Comparison of ENCODE assay signal across 19 mouse cellular contexts in the genomic region with DNA sequence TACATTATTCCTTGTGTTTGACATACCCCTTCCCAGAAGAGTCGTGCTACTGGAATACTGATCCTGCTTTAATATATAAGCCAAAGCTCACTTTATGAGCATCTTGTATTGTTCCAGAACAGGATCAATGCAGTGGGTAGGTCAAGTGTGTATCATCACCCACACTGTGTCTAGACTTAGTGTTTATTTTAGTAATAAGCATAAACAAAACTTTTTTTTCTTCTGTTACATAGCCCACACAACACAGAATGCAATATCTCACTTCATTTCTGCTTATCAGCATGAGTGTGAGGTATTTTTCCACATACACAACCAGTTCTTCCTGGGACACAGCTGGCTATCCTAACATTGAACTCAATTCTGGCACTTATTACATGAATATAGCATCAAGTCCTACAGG.
"Had no signal": no experiment of that assay in that cellular context is flagged by ENCODE, and none has a peak within 500 bp of the region (broad histone marks: within the 10 kb centered on the region; RNA-seq: fewer than 3 reads in every experiment).

No protein-coding gene starts in this region.

- DNase-seq: lung, postnatal 10 days; lung, postnatal 4 days; midbrain, embryonic 14.5 days; retina, postnatal 1 day; right cerebral cortex, adult 18-20 months; right cerebral cortex, postnatal 25 days; right cerebral cortex, postnatal 4 days; spleen, adult 18-20 months; thymus, adult 18-20 months; thymus, postnatal 14 days; thymus, postnatal 36 days had no signal

- H3K36me3 ChIP-seq: liver, embryonic 12.5 days; midbrain, embryonic 10.5 days; midbrain, embryonic 12.5 days; neural tube, embryonic 13.5 days; neural tube, embryonic 15.5 days had no signal

- ATAC-seq: liver, embryonic 12.5 days; midbrain, embryonic 16.5 days had no signal

- H3K9ac ChIP-seq: liver, embryonic 12.5 days; liver, embryonic 14.5 days; midbrain, embryonic 12.5 days; neural tube, embryonic 13.5 days; neural tube, embryonic 15.5 days had no signal

- H3K4me3 ChIP-seq: liver, embryonic 12.5 days; midbrain, embryonic 10.5 days; midbrain, embryonic 12.5 days; myocyte; neural tube, embryonic 13.5 days; neural tube, embryonic 15.5 days had no signal

- H3K27me3 ChIP-seq: liver, embryonic 12.5 days; midbrain, embryonic 12.5 days; neural tube, embryonic 13.5 days; neural tube, embryonic 15.5 days had no signal

- H3K4me2 ChIP-seq: liver, embryonic 12.5 days; midbrain, embryonic 12.5 days; neural tube, embryonic 13.5 days; neural tube, embryonic 15.5 days had no signal

- H3K4me1 ChIP-seq: liver, embryonic 12.5 days; midbrain, embryonic 10.5 days; neural tube, embryonic 13.5 days; neural tube, embryonic 15.5 days had no signal

- H3K27ac ChIP-seq: liver, embryonic 12.5 days; liver, embryonic 14.5 days; midbrain, embryonic 10.5 days; midbrain, embryonic 12.5 days; neural tube, embryonic 13.5 days; neural tube, embryonic 15.5 days had no signal

- H3K9me3 ChIP-seq: liver, embryonic 12.5 days; midbrain, embryonic 10.5 days; midbrain, embryonic 12.5 days; neural tube, embryonic 13.5 days; neural tube, embryonic 15.5 days had no signal
